Mouse (Mus musculus) layer of hippocampus, adult 9-10 months (tissue): ENCODE data around the gene Atrnl1.

Experiments used
- DNase-seq: peaks from one replicate; pipeline ENCODE4 v3.0.0; 2022; ENCODE audit warnings: low spot score

Atrnl1 gene

DNA sequence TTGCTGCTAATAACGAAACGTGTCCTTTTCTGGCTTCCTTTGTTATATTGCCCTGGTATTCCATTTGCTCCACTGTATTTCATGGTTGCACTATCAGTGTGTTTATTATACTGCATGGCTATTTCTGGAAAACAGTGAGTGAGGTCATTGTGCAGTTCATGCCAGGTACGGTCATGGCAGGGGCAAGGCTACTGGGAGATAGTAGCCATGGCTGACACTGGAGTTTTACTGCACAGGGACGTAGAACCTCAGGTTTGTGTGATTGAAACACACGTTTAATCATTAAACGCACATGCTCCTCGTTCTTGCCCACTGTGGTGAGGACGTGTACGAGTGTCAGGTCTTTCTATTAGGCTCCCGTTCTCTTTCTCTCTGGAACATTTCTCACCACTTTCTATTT lies 314.8 kb downstream of the Atrnl1 start:
- no peak for DNase-seq

DNA sequence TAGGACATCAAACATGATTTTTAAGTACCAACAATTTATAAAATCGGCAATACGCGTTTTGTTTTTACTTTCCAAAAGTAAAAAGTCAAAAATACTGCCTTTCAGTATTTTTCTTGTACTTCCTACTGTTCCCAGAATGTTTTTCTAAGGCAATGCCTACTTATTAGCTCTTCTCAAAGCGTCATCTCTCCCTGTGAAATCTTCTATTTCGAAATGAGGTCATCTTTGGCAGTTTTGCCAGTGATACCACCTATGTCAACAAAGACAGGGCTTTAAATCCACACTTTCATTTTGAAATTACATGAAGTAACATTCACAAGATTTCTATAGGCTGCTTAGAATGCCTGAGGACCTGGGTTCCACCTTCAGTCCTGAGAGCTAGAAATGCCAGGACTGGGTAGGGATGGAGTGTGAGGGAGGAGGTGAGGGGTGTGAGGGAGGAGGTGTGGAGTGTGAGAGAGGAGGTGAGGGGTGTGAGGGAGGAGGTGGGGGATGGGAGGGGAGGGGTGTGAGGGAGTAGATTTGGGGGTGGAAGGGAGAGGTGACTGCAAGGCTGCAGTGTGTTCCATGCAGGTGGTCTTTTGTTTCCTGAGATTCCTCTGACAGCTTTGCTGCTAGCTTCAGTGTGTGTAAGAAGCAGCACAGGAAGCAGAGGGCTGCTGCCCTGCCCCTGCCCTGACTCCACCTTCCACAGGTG lies 315.5 kb downstream of the Atrnl1 start:
- DNase-seq, result no peak

DNA sequence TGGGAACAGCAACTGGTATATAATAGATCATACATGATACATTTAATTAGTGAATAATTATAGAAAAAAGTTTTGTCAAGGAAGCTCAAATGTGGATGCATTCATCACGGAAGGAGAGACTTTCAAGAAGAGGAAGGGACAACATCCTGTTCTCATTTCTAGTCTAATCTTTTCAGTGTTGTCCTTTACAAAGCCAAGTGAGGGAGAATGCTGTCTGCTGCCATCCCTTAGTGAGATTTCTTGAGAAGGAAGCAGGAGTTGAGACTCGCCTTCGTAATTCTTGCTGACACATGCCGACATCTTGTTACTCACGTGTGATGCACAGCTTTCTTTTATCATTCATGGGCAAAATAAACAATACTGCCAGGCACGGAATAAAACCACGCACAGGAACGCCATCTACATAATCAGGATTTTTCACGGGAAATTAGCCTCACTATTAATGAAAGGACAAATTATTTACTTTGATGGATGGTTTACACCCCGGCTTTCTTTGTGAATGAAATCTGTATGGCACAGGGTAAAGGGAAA lies 316.2 kb downstream of the Atrnl1 start:
- DNase-seq, result no peak

DNA sequence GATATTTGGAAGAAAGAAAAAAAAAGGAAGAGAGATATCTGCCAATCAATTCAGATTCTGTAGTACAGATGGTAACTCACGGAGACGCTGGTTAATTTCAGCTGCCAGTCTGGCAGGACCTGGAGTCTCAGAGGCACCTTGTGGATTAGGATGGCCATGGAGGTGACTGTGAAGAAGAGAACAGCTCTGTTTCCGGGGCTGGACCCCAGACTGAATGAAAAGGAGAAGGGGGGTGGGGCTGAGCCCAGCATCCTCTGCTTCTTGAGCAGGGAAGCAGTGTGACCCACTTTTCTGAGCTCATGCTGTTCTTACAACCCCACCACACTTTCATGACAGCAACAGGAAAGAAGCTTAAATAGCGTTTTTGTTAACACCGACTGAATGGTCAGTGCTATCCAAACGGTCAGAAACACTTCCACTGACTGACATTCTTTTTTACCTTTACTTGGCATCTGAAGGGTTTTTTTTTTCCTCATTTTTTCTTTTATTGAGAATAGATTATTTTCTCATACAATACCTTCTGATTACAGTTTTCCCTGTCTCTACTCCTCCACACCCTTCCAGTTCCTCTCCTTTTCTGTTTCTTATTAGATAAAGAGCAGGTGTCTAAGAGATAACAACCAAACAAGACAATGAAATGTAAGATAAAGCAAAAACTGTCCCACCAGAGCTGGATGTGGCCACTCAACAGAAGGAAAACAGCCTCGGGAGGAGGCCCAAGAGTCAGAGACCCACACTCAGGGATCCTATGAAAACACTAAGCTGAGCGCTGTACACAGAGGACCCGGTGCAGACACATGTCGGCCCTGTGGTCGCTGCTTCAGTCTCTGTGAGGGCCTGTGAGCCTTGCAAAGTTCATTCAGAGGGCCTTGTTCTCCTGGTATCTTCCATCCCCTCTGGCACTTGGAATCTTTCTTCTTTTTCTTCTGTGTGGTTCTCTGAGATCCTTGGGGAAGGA lies 317.0 kb downstream of the Atrnl1 start:
- no peak for DNase-seq

DNA sequence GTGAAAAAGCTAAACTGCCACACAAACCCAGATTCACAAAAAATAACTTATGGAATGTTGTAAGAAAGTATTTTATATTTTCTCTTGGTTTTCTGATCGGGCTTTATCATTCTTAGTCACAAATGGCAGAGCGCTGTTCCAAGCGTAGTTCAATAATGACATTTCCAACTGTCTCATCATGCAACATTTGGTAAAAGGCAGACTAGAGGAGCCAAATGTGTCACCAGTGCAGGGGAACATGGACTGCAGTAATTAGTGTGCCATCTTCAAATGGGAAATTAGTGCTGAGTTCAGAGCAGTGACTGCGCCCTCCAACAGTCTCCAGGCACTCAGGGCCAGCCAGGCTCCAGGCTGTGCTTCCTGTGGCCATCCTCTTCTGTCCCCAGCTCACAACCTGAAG lies 320.8 kb downstream of the Atrnl1 start:
- DNase-seq, result no peak

DNA sequence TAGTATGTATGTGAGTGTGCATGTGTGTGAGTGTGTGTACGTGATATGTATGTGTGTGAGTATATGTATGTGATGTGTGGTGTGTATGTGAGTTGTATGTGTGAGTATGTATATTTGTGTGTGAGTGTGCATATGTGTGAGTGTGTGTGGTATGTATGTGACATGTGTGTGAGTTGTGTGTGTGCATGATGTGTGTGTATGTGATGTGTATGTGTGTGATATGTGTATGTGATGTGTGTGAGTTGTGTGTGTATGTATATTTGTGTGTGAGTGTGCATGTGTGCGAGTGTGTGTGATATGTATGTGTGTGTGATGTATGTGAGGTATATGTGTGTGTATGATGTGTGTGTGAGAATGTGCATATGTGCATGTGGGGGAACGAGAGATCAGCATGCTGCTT lies 326.0 kb downstream of the Atrnl1 start:
- DNase-seq, result no peak

DNA sequence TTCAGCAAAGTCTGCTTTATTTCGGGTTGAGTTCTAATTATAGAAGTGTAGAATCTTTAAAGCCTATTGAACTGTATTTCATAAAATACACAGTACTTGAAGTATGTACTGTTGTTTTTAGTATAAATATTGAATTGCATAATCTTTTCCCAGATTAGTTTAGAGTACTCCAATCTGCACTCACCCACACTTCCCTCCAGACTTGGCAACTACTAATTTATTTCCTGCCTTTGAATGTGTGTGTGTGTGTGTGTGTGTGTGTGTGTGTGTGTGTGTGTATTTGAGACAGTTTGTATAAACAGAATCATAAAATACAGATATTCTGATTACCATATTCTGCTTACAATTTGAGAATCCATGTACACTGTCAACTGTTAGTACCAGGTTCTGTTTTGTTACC lies 328.3 kb downstream of the Atrnl1 start:
- DNase-seq, result no peak

DNA sequence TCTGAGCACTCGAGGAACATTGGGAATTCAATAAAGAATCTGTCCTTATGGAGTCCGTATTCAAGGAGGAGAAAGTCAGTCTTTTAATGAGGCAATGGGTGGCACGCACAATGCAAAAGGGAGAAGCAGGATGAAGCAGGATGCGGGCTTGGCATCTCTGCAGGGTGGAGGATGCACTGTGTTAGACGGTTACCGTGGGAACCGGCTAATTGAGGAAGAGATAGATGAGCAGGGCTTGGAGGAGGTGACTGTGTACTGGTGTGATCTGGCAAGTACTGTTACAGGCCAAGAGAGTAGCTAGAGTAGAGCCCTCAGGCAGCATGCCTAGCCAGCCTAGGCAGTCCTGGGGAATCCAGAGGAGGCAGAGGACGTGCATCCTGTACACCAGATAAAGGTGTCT lies 330.7 kb downstream of the Atrnl1 start:
- DNase-seq, result peak; percentile 25

DNA sequence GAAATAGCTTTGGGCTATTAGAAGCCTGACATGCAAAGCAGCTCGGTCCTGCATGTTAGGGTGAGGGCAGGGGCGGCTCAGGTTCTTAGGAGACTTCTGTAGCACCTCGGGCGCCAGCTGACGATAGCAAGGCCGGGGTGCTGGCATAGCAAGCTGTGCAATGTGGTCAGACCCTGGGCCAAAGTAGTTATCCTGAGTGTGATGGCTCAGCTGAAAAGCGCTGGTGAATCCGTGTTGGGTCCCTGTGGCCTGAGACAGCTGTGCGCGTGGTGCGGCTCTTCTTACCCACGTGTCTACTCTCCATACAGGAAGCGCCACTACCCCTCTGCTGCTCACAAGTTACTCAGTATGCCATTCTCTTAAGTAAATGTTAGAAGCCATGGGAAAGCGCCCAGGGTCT lies 331.4 kb downstream of the Atrnl1 start:
- no peak for DNase-seq

DNA sequence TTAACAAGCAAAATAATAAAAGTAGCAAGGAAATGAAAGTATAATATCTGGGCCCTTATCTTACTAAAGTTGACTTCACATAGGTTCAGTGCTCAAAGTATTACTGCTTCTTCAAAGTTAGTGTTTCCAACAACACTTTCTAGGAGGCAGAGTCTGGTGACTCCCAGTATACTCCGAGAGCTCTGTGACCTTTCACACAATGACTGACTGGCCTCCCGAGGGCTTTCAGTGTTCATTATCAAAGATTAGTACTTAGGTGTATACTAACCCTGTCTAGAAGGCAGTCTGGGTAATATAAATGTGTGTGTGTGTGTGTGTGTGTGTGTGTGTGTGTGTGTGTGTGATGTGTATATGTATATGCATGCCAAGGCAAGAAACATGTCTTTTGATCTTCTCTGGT lies 332.5 kb downstream of the Atrnl1 start:
- no peak for DNase-seq

DNA sequence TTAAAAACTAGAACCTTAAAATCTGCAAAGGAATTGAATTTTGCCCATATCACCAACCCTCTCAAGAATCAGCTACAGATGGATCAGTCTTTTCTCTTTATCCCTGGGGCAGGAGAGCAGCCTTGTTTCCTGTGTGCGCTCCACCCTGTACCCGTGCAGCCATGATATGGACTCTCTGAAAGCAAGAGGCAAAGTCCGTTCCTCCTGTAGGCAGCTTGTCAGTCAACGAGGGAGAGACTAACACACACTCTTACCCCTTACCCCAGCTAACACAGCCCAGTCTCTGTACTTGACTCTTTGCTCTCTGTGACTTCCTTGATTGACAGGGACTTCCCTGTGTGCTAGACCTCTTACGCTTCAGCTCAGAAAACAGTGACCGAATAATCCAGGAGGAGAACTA lies 333.8 kb downstream of the Atrnl1 start:
- DNase-seq, result no peak

DNA sequence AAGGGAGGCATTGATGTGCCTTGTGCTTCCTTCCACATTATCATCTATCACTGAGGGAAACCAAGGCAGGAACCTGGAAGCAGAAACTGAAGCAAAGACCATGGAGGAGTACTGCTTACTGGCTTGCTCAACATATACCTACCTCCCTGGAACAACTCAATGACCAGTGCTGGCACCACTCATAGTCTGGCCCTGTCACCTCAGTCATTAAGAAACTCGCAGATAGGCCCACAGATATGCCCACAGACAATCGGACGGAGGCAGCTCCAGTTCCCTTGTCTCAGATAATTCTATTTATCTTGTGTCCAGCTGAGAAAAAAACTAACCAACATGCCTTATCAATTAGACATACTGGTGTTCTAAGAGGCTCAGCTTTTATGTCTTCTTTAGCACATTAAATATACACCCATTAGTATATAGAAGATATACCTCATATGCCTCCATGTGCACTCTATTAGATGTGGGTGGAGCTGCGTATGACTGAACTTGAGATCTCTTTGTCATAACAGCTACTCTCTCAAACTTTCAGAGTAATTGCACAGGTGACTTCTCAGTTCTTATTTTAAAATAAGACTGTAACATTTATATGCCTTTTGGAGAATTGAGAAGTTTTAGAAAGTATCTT lies 334.9 kb downstream of the Atrnl1 start:
- DNase-seq, result no peak

DNA sequence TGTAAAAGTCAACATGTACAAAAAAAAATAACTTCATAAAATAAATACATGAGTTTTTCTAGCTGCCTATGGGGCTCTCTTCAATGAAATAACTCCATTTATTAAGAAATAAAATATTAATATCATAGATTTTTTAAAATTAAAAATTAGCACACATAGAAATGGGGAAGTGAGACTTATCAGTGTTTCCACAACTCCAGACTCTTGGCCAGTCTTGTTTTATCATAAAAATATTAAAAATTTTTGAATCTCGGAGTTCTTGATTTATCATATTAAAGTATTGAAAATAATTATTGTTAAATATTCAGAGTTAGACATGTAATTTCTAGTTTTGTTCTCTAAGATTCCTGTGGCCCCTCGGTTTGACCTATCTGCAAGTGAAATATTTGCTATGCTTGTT lies 337.7 kb downstream of the Atrnl1 start:
- no peak for DNase-seq

DNA sequence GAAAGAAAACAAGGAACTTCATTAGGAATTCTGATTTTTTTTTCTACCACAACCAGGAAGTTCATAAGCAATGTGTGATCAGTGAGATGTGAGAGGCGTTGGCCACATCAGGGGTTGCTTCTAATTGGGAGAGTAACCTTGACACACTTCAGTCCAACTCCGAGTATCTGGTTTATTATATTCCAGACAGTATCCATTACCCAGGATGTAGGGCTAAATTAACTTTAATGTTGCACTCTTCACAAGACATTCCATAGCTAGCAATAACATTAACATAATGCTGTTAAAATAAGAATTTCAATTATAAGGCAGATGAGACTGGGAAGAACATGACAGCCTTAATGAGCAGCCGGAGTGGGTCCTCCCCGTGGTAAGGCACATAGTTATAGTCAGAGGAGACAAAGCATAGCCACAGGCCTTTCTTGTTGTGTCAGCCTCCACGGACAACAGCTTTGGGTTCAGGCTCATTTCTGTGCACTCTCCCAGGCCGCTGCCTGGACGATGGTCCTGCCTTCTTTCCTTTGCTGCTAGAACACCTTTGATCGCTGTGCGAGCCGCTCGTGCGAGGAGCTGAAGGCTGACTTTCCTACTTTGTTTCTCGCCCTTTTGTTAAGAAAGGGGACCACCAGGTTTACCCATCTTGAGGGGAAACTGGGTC lies 338.6 kb downstream of the Atrnl1 start:
- no peak for DNase-seq

DNA sequence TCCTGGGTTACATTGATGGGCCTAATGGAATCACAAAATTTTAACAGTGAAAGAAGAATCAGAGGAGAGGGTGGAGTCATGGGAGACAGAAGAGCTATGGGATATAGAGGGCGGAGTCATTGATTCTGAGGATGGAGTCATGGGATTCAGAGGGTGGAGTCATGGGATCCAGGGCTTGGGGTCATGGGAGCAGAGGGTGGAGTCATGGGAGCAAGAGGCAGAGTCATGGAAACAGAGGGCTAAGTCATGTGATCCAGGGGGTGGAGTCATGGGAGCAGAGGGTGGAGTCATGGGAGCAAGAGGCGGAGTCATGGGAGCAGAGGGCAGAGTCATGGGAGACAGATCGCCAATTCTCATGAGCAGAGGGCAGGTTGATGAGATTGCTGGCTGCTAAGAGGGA lies 343.3 kb downstream of the Atrnl1 start:
- no peak for DNase-seq

DNA sequence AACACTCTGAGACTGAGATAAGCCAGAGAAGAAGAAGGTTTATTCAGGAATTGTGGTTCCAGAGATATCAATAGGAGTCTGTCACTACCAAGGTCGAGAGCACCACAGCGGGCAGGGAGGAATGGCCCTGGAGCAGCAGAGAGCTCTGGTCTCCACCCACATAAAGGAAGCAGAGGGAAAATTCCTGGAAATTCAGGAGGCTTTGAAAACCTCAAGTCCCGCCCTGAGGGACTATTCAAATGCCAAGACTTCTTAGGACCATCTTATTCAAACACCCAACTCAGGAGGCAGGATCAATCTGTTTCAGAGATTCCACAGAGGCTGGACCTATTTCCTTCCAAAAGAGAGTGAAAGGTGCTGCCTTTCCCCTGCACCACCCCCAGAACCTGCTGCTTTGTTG lies 345.6 kb downstream of the Atrnl1 start:
- no peak for DNase-seq

DNA sequence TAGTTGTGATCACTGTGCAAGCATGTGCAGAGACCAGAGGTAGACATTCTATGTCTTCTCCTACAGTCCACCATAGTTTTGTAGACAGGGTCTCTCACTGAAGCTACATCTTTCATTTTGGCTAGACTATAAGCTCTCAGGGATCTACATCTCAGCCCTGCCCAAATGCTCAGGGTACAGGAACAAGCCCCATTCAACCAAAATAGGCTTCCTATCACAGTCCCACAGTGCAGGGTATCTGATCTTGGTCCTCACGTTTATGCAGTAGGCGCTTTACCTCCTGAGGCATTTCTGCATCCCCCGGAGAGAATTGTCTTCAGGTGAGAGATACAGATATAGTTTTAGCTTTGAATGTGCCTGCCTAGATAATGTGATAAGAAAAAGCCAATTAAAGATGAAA lies 346.5 kb downstream of the Atrnl1 start:
- DNase-seq, result no peak

DNA sequence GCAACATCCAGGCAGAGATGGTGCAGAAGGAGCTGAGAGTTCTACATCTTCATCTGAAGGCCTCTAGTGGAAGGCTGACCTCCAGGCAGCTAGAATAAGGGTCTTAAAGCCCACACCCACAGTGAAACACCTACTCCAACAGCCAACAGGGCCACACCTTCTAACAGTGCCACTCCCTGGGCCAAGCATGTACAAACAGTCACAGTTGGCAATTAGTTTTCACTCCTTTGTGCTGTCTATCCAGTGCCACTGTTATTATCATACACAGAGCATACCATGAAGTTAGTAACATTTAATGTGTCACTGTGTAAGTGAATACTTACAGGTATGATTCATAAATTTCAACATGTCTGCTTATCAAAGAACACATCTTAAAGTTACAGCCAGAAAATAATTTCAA lies 347.3 kb downstream of the Atrnl1 start:
- no peak for DNase-seq

DNA sequence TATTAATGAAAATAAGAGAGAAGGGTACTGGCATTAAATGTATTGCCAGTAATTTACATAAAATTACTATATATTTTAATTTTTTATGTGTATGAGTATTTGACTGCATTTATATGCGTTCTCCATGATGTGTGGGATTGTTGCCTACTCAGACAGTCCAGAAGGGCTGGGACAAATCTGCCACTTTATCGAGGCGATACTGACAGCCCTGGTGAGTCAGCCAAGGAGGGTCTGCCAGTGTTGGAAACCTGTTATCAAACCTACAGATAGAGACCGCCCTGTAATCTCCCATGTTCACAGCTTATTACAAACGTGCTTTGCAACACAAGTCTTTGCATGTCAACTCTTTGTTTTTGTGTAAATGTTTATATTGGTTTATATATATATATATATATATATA lies 347.9 kb downstream of the Atrnl1 start:
- no peak for DNase-seq

DNA sequence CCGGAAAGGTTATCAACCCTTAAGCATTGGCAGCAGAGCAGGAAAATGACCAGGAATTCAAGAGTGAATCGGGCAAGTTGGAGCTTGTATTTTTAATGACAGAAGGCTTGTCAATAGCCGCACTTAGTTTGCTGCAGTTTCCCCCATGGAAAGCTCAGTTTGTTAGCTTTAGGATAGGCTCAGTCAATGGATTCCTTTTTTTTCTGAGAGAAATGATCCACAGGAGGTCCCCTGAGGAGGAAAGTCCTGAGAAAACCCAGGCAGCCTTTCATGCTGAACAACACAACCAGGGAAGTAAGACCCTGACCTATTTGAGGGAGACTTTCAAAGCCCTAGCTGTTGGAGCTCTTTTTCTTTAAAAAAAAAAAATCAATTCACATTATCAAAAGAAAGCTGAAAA lies 350.5 kb downstream of the Atrnl1 start:
- DNase-seq, result no peak

DNA sequence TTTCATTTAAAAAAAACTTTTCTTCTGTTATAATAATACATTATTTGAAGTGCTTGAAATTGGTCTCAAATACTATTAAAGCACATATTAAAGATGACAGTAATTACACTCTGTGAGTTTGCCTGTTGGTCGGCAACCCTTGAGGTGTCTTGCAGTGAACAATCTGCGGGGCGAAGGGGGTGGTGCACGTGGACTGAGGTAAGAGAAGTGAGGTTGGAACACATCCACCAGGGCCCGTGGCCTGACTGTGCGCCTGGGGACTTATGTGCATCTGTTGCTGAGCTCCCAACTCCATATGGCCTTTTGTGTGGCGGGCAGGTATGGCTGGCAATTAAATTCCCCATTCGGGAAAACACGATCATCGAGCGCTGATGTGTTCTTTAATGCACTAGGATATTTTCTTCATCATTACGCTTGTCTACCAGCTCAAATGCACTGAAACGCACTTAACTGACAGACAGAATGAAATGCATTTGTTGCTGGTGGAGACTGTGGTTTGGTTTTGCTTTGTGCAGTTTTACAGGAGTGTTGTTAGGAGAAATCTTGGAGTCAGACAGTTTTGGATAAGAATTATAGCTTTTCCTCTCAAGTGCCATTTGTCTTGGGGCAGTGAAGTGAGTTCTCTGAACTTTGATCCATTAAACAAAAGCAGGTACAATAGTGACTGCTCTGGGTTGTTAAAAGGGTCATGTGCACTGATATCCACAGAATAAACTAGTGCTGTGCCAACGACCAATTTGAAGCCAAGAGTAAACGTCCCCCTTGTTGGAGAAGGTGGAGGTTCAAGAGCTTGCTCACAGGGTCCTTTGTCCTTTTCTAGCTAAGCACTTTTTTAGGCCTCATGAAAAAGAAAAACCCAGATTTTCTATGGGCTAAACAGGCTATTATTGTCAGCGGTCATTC lies 351.2 kb downstream of the Atrnl1 start:
- DNase-seq, result no peak
